Mouse (Mus musculus): Measurements from ENCODE around the gene Scube2.

DNA sequence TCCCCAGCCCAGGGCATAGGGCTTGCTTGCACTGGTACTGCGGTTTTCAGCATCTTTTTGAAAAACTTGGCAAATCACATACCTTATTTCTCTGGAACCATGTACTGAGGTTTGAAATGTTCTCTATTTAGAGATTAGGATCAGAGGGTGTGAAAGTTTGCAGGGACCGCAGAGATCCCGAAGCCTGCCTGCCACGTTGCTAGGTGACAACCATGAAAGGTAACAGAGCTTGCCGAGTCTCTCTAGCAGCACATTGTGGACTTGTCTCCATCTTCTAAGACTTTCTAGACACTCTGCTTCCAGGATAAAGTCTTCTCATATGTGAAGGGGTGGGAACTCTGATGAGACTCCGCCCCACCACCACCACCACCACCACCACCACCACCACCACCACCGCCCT lies 13.5 kb downstream of the Scube2 start:
- TF ChIP-seq EP300 (IDR thresholded peaks at IDR 0.05; ENCODE audit: insufficient read depth, low read depth, low read length) = no peak
- TF ChIP-seq POLR2A (IDR thresholded peaks at IDR 0.05; ENCODE audit: insufficient read depth, low read depth, low read length) = no peak
- TF ChIP-seq CTCF (IDR thresholded peaks at IDR 0.05) = no peak

Data from heart, adult 2 months (tissue).